Mouse (Mus musculus): Measurements from ENCODE around the gene Ift22. TPM values are rescaled to one million over a fixed set of nuclear protein-coding genes. Genes with fewer than 3 reads are reported as not detected.
"Not testable (repeated sequence)": the region's sequence is repeated elsewhere in the genome, so short reads cannot be mapped to it uniquely, and the experiment has no call there.

The Ift22 gene
- polyA plus RNA-seq, 1 experiment from 2014 or later: 28.5 TPM

DNA sequence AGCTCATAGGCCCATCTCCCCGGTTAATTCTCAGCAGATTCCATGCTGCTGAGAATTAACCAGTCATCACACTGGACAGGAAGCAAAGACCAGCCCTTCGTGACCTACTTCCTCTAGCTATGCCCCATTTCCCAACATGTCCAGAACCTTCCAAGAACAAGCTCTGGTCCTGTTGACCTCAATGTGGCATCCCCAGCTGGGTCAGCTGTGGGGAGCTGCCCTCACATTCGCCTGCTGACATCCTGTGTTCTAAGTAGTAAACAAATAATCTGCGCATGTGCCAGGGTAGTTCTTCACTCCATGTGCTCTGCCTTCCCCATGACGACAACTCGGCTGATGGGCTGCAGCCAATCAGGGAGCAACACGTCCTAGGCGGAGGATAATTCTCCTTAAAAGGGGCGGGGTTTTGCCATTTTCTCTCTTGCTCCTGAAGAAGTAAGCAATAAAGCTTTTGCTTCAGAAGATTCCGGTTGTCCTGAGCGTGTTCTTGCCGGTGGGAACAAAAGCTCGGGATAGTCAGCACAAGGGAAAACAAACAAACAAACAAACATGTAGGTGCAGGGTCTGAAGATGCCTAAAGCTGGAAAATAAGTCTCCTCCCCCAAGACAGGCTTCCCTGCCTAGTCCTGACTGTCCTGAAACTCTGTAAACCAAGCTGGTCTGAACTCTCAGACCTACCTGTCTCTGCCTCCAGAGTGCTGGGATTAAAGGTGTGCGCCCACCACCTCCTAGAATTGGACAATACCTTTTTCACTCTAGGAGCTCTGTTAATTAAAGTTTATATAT is 41.8 kb downstream of the Ift22 start:
- H3K4me2 ChIP-seq; H3K4me1 ChIP-seq (replicated peaks; ENCODE audit: control insufficient read depth, insufficient read depth, low read length); H3K4me3 ChIP-seq (ENCODE audit: low read depth, low read length); H3K9ac ChIP-seq (ENCODE audit: low read depth, low read length); ATAC-seq (replicated peaks; ENCODE audit: low FRiP score); H3K27ac ChIP-seq (ENCODE audit: low read depth, low read length); H3K9me3 ChIP-seq (ENCODE audit: control insufficient read depth, low read length); H3K36me3 ChIP-seq (ENCODE audit: control insufficient read depth, insufficient read depth, low read length); DNase-seq (ENCODE audit: low spot score); H3K27me3 ChIP-seq (replicated peaks; ENCODE audit: control insufficient read depth, insufficient read depth, low read length): not testable (repeated sequence)
- WGBS: 83% methylated on average over 14 of the region's 14 CpGs

DNA sequence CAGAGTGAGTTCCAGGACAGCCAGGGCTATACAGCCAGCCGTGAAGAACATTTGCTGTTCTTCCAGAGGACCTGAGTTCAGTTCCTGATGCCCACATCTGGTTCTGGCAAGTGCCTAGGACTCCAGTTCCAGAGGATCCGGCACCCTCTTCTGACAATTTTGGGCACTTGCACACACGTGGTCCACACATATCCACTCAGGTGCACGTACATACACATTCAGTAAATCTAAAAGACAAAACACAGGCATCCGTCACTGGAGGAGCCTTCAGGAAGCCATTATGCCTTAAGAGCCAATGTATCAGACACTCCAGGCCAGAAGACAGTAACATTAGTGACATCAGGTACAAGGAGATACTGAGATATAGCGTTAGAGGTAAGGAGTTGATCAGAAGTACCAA is 42.6 kb downstream of the Ift22 start:
- Histone ChIP-seq H3K27me3 (replicated peaks; ENCODE audit: control insufficient read depth, insufficient read depth, low read length) (no peaks in the 10 kb centered on the region), H3K4me2 (no peak overlapping the region), H3K4me3 (ENCODE audit: low read depth, low read length) (no peak overlapping the region), H3K36me3 (ENCODE audit: control insufficient read depth, insufficient read depth, low read length) (no peaks in the 10 kb centered on the region), H3K27ac (ENCODE audit: low read depth, low read length) (no peak overlapping the region), H3K9me3 (ENCODE audit: control insufficient read depth, low read length) (no peaks in the 10 kb centered on the region), H3K4me1 (replicated peaks; ENCODE audit: control insufficient read depth, insufficient read depth, low read length) (peaks cover 8% of the 10 kb centered on the region), H3K9ac (ENCODE audit: low read depth, low read length) (no peak overlapping the region)
- DNase-seq (ENCODE audit: low spot score) (no peak), ATAC-seq (replicated peaks; ENCODE audit: low FRiP score) (no peak)
- 89% methylated on average over 6 of the region's 6 CpGs for WGBS

DNA sequence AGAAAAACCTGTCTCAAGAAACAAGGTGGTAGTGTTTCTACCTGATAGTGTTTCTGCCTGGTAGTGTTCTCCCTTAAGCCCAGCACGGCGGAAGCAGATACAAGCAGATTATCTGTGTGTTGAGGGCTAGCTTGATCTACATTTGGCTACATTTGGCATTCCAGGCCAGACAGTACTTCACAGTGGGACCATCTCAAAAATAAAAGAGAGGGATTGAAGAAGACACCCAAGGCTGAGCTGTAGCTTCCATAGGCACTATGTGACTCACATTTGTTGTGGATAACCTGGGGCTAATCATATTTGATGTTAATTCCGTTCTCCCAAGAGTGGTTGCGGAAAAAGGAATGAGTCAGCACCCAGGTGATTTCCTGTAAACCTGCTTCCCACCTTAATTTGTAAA is 44.2 kb downstream of the Ift22 start:
- Histone ChIP-seq H3K9ac (ENCODE audit: low read depth, low read length) (no peak overlapping the region), H3K4me2 (peak overlapping the region; percentile 77)

DNA sequence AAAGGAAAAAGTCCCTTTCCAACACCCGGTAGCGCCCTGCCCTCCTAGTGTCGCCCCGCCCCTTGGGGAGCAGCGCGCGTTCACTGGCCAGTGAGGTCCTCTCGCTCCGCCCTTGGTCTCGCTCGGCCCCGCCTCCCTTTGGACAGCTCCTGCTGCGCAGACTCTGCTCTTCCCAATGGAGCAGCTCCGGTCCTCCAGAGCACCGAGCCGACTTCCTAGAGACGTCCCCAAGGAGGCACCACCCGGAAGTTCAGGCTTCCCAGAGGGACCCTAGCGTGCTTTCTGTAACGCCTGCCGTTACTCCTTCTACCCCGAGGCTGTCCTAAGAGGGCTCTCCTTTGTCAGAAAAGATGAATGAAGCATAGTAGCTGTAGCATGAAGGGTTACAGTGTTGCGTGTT is 45.1 kb downstream of the Ift22 start, which contains the start of gene Fis1:
Fis1 (plus strand) TSS at position 261 of the 400 bp plus-strand sequence.
- Histone ChIP-seq H3K27ac (ENCODE audit: low read depth, low read length) (peak within 1 kb of the TSS; percentile 0; the same call in 1 of the 2 replicates), H3K27me3 (replicated peaks; ENCODE audit: control insufficient read depth, insufficient read depth, low read length) (no peaks in the 10 kb centered on the region), H3K4me1 (replicated peaks; ENCODE audit: control insufficient read depth, insufficient read depth, low read length) (peaks cover 8% of the 10 kb centered on the region), H3K9ac (ENCODE audit: low read depth, low read length) (peak within 1 kb of the TSS; percentile 36), H3K36me3 (ENCODE audit: control insufficient read depth, insufficient read depth, low read length) (no peaks in the 10 kb centered on the region), H3K9me3 (ENCODE audit: control insufficient read depth, low read length) (no peaks in the 10 kb centered on the region), H3K4me2 (peak within 1 kb of the TSS; percentile 77), H3K4me3 (ENCODE audit: low read depth, low read length) (peak within 1 kb of the TSS; percentile 56)
- ATAC-seq (replicated peaks; ENCODE audit: low FRiP score) (peak; percentile 98), DNase-seq (ENCODE audit: low spot score) (peak; percentile 93)
- WGBS: 0% methylated on average over 23 of the region's 23 CpGs

More for the DNA sequence above, 44.2 kb downstream of the Ift22 start:
- WGBS: 63% methylated on average over 4 of the region's 4 CpGs
- H3K4me3 ChIP-seq (ENCODE audit: low read depth, low read length): no peak overlapping the region
- no peak overlapping the region for H3K27ac ChIP-seq (ENCODE audit: low read depth, low read length)
- ATAC-seq (replicated peaks; ENCODE audit: low FRiP score) (no peak), DNase-seq (ENCODE audit: low spot score) (no peak)
- no peaks in the 10 kb centered on the region for H3K9me3 ChIP-seq (ENCODE audit: control insufficient read depth, low read length)
- H3K36me3 ChIP-seq (ENCODE audit: control insufficient read depth, insufficient read depth, low read length): no peaks in the 10 kb centered on the region
- H3K4me1 ChIP-seq (replicated peaks; ENCODE audit: control insufficient read depth, insufficient read depth, low read length): peaks cover 8% of the 10 kb centered on the region
- no peaks in the 10 kb centered on the region for H3K27me3 ChIP-seq (replicated peaks; ENCODE audit: control insufficient read depth, insufficient read depth, low read length)

DNA sequence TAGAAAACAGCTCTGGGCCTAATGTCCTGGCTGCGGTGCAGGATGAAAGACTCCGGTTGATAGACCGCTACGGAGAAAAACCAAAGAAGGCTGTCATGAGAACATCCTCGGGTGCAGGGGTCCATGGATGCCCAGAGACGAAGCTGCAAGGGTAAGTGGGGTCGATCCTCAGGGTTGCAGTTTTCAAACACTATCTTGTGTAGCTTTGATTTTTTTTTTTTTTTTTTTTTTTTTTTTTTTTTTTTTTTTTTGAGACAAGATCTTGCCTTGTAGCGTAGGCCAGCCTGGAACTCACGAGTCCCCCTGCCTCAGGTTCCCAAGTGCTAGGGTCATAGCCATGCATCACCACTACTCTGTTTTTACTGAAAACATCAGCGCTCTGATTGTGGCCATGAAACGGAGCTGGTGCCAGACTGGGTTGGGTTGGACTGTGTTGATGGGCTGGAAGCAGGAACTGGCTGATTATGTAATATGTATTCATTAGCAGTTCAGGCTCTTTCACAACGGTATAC is 45.5 kb downstream of the Ift22 start:
- no peak; the same call in 1 of the 2 replicates for ATAC-seq (replicated peaks; ENCODE audit: low FRiP score)
- DNase-seq (ENCODE audit: low spot score): no peak
- WGBS: 2% methylated on average over 12 of the region's 12 CpGs

DNA sequence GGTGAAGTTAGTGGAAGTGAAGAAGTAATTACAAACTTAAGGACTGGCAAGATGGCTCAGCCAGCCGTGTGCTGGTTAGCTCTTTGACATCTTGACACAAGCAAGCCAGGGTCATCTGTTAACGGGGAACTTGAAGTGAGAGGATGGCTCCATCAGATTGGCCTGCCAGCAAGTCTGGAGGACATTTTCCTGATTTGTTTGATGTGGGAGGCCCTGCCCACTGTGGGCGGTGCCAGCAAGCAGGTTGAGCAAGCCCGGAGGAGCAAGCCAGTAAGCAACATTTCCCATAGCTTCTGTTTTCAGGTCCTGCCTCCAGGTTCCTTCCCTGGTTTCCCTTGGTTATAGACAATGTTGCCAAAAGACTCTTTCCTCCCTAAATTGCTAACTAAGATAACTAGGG is 47.7 kb downstream of the Ift22 start:
- no peak for DNase-seq (ENCODE audit: low spot score)
- WGBS: 72% methylated on average over 4 of the region's 4 CpGs
- no peaks in the 10 kb centered on the region for H3K9me3 ChIP-seq (ENCODE audit: control insufficient read depth, low read length)

More for the DNA sequence above, 45.5 kb downstream of the Ift22 start:
- Histone ChIP-seq H3K27ac (ENCODE audit: low read depth, low read length) (peak overlapping the region; percentile 0; the same call in 1 of the 2 replicates), H3K4me2 (peak overlapping the region; percentile 77), H3K9me3 (ENCODE audit: control insufficient read depth, low read length) (no peaks in the 10 kb centered on the region), H3K27me3 (replicated peaks; ENCODE audit: control insufficient read depth, insufficient read depth, low read length) (no peaks in the 10 kb centered on the region), H3K36me3 (ENCODE audit: control insufficient read depth, insufficient read depth, low read length) (no peaks in the 10 kb centered on the region), H3K9ac (ENCODE audit: low read depth, low read length) (peak overlapping the region; percentile 36), H3K4me3 (ENCODE audit: low read depth, low read length) (peak overlapping the region; percentile 56), H3K4me1 (replicated peaks; ENCODE audit: control insufficient read depth, insufficient read depth, low read length) (peaks cover 8% of the 10 kb centered on the region)

DNA sequence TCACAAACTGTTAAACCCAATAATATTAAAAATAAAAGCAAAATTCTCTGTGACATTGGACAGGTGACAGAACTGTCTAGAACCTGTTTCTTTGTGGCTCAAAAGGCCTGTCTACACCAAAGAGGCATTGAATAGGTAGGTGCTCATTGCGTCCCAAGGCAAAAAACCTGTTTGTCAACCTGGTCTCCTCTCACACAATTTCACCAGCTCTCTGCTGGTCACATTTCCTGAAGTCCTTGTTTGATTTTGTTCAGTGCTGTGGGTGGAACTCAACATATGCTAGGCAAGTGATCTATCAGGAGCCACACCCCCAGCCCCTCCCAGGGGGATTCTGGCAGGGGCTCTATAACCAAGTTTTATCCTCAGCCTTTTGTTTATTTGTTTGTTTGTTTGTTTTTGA is 49.3 kb downstream of the Ift22 start:
- 0 out of 2 replicates have a peak, but pooled peaks cover 3% of the 10 kb centered on the region for H3K36me3 ChIP-seq (ENCODE audit: control insufficient read depth, insufficient read depth, low read length)
- no peaks in the 10 kb centered on the region for H3K9me3 ChIP-seq (ENCODE audit: control insufficient read depth, low read length)
- no peak overlapping the region for H3K27ac ChIP-seq (ENCODE audit: low read depth, low read length)
- H3K4me3 ChIP-seq (ENCODE audit: low read depth, low read length): no peak overlapping the region
- DNase-seq (ENCODE audit: low spot score): no peak
- H3K9ac ChIP-seq (ENCODE audit: low read depth, low read length): no peak overlapping the region
- WGBS: 93% methylated on average over 1 of the region's 1 CpGs
- H3K4me1 ChIP-seq (replicated peaks; ENCODE audit: control insufficient read depth, insufficient read depth, low read length): peaks cover 8% of the 10 kb centered on the region
- H3K4me2 ChIP-seq: no peak overlapping the region
- ATAC-seq (replicated peaks; ENCODE audit: low FRiP score): no peak
- H3K27me3 ChIP-seq (replicated peaks; ENCODE audit: control insufficient read depth, insufficient read depth, low read length): no peaks in the 10 kb centered on the region

More for the DNA sequence above, 47.7 kb downstream of the Ift22 start:
- Histone ChIP-seq H3K27ac (ENCODE audit: low read depth, low read length) (no peak overlapping the region), H3K4me3 (ENCODE audit: low read depth, low read length) (no peak overlapping the region), H3K27me3 (replicated peaks; ENCODE audit: control insufficient read depth, insufficient read depth, low read length) (no peaks in the 10 kb centered on the region), H3K36me3 (ENCODE audit: control insufficient read depth, insufficient read depth, low read length) (0 out of 2 replicates have a peak, but pooled peaks cover 3% of the 10 kb centered on the region), H3K4me1 (replicated peaks; ENCODE audit: control insufficient read depth, insufficient read depth, low read length) (peaks cover 8% of the 10 kb centered on the region), H3K9ac (ENCODE audit: low read depth, low read length) (no peak overlapping the region), H3K4me2 (no peak overlapping the region)
- ATAC-seq (replicated peaks; ENCODE audit: low FRiP score): no peak

DNA sequence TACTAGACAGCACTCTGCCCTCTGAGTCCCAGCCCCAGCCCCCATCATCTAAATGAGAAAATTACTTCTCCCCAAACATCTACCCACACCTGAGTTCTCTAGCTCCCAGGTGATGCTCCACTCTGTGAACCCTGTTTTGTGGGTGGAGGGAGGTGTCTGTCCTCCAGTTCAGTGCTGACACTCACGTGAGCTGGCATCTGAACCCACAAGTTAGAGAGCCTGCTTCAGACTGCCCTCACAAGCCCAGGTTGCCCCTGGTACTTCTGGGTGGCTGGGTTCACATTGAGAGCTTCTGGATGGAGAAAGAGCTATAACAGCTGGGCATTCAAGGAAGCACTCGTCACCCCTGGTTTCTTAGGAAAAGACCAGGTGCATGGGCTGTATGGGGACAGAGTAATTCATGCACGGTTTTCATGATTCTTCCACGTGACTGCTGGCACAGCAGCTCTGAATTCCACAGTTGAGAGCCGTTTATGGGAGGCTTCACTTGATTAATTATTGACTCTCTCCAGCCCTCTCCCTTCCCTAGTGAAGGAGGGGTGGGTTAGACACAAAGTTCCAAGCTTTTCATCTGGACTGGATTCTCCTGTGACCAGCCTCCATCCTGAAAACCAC is 51.1 kb downstream of the Ift22 start:
- Histone ChIP-seq H3K9me3 (ENCODE audit: control insufficient read depth, low read length) (no peaks in the 10 kb centered on the region), H3K4me3 (ENCODE audit: low read depth, low read length) (no peak overlapping the region), H3K27ac (ENCODE audit: low read depth, low read length) (no peak overlapping the region), H3K27me3 (replicated peaks; ENCODE audit: control insufficient read depth, insufficient read depth, low read length) (no peaks in the 10 kb centered on the region), H3K9ac (ENCODE audit: low read depth, low read length) (peak overlapping the region; percentile 13; the same call in 1 of the 2 replicates), H3K4me1 (replicated peaks; ENCODE audit: control insufficient read depth, insufficient read depth, low read length) (peaks cover 18% of the 10 kb centered on the region), H3K4me2 (no peak overlapping the region), H3K36me3 (ENCODE audit: control insufficient read depth, insufficient read depth, low read length) (peaks cover 13% of the 10 kb centered on the region)
- WGBS: 73% methylated on average over 5 of the region's 5 CpGs
- no peak for DNase-seq (ENCODE audit: low spot score)
- ATAC-seq (replicated peaks; ENCODE audit: low FRiP score): no peak
